Mouse (Mus musculus): ENCODE results near the gene Dnm3. TPM values are rescaled to one million over a fixed set of nuclear protein-coding genes. Genes with fewer than 3 reads are reported as not detected.

Gene Dnm3
- polyA plus RNA-seq, 1 experiment = 0.09 TPM

GRCm38 (mm10) chr1:162153118-162153517 is 324.7 kb downstream of the Dnm3 start:
- TF ChIP-seq GATA1 (IDR thresholded peaks at IDR 0.05; ENCODE audit: low read length) = no peak

- no peak for TF ChIP-seq GATA1 (IDR thresholded peaks at IDR 0.05; ENCODE audit: low read length)
These were observed 328.1 kb downstream of the Dnm3 start for GRCm38 (mm10) chr1:162149730-162150129.

- TF ChIP-seq GATA1 (IDR thresholded peaks at IDR 0.05; ENCODE audit: low read length) = no peak
These were observed 330.3 kb downstream of the Dnm3 start for GRCm38 (mm10) chr1:162147554-162147953.

GRCm38 (mm10) chr1:162145748-162146147 is 332.1 kb downstream of the Dnm3 start:
- TF ChIP-seq GATA1 (IDR thresholded peaks at IDR 0.05; ENCODE audit: low read length) = no peak

GRCm38 (mm10) chr1:162144992-162145391 is 332.8 kb downstream of the Dnm3 start:
- no peak for TF ChIP-seq GATA1 (IDR thresholded peaks at IDR 0.05; ENCODE audit: low read length)

- no peak for TF ChIP-seq GATA1 (IDR thresholded peaks at IDR 0.05; ENCODE audit: low read length)
These were observed 333.6 kb downstream of the Dnm3 start for GRCm38 (mm10) chr1:162143974-162144912.

- no peak for TF ChIP-seq GATA1 (IDR thresholded peaks at IDR 0.05; ENCODE audit: low read length)
These were observed 335.5 kb downstream of the Dnm3 start for GRCm38 (mm10) chr1:162142285-162142684.

- no peak for TF ChIP-seq GATA1 (IDR thresholded peaks at IDR 0.05; ENCODE audit: low read length)
These were observed 341.5 kb downstream of the Dnm3 start for GRCm38 (mm10) chr1:162136328-162136727.

GRCm38 (mm10) chr1:162135451-162136213 is 342.2 kb downstream of the Dnm3 start:
- TF ChIP-seq GATA1 (IDR thresholded peaks at IDR 0.05; ENCODE audit: low read length) = no peak

GRCm38 (mm10) chr1:162134651-162135066 is 343.2 kb downstream of the Dnm3 start:
- no peak for TF ChIP-seq GATA1 (IDR thresholded peaks at IDR 0.05; ENCODE audit: low read length)

GRCm38 (mm10) chr1:162132908-162133641 is 344.8 kb downstream of the Dnm3 start:
- TF ChIP-seq GATA1 (IDR thresholded peaks at IDR 0.05; ENCODE audit: low read length) = no peak

- TF ChIP-seq GATA1 (IDR thresholded peaks at IDR 0.05; ENCODE audit: low read length) = no peak
These were observed 350.7 kb downstream of the Dnm3 start for GRCm38 (mm10) chr1:162126856-162127792.

GRCm38 (mm10) chr1:162124396-162124795 is 353.4 kb downstream of the Dnm3 start:
- TF ChIP-seq GATA1 (IDR thresholded peaks at IDR 0.05; ENCODE audit: low read length) = no peak

- no peak for TF ChIP-seq GATA1 (IDR thresholded peaks at IDR 0.05; ENCODE audit: low read length)
These were observed 356.2 kb downstream of the Dnm3 start for GRCm38 (mm10) chr1:162121441-162122200.
